8 mouse cellular contexts compared by ENCODE assay signal in the genomic region with DNA sequence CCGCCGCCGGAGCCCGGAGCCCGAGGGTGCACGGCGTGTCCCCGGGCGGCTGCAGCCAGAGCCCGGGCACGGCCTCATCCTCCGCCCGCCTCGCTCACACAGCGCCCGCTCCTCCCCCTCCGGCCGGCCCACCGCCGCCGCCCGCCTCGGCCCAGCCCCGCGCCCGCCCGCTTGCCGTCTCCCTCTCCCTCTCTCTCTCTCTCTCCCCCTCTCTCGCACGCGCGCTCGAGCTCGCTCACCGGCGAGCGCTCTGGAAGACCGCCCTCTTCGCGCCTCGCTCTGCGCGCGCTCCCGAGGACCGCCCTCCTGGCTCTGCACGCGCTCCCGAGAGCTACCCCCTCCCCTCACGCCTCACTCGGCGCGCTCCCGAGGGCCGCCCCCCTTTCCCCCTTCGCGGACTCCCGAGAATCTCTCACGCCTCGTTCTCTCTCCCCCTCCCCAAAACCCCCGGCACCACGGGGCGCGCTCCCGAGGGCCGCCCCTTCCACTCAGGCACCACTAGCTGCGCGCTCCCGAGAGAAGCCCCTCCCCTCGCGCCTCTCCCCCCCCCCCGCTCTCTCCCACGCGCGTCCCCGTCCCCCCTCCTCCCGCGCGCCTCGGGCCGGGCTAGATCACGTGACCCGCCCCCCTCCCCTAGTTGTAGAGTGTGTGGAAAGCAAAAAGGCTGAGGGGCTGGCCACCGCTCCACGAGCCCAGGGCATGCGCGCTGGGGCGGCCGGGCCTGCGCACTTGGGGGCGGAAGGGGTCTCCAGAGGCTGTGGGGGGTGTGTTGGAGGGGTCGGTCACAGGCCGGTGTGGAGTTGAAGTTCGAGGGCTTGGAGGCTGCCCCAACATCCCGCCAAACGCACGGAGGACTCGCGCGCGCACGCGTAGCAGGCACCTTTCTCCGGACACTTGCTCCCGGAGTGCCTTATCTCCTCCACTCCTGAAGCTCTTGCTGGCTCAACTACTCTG. TPM values are rescaled to one million over a fixed set of nuclear protein-coding genes. Genes with fewer than 3 reads are reported as not detected.
A peak's percentile ranks its signal among the peaks of the same experiment; 100 is the strongest.
DNase-seq lines count a peak whose midpoint lies in the region; ATAC-seq lines count a peak whose summit lies in the region.

A gene (minus strand): TSS at position 227 of the 954 bp plus-strand sequence.

- H3K9me3 ChIP-seq in hindbrain, embryonic 10.5 days: no peaks in the 10 kb centered on the region
- H3K9me3 ChIP-seq in lung, embryonic 16.5 days (ENCODE audit: control insufficient read depth, low read length): no peaks in the 10 kb centered on the region

- peaks cover 36% of the 10 kb centered on the region for H3K27me3 ChIP-seq in hindbrain, embryonic 10.5 days (ENCODE audit: insufficient read depth, poor library complexity, severe bottlenecking)
- H3K27me3 ChIP-seq in lung, embryonic 16.5 days (ENCODE audit: control insufficient read depth, insufficient read depth, low read depth, low read length): no peaks in the 10 kb centered on the region; the same call in 1 of the 2 replicates

- peak within 1 kb of the TSS; percentile 72 for H3K4me2 ChIP-seq in lung, embryonic 16.5 days (ENCODE audit: low read depth, low read length)

- peak within 1 kb of the TSS; percentile 82 for H3K4me3 ChIP-seq in hindbrain, embryonic 10.5 days
- H3K4me3 ChIP-seq in lung, embryonic 16.5 days (ENCODE audit: low read length): peak within 1 kb of the TSS; percentile 84

- H3K9ac ChIP-seq in lung, embryonic 16.5 days (ENCODE audit: low read length): peak within 1 kb of the TSS; percentile 80

- no peaks in the 10 kb centered on the region for H3K36me3 ChIP-seq in hindbrain, embryonic 10.5 days
- H3K36me3 ChIP-seq in lung, embryonic 16.5 days (ENCODE audit: control insufficient read depth, insufficient read depth, low read length): no peaks in the 10 kb centered on the region

- peak; percentile 47 for DNase-seq in NIH3T3 (ENCODE audit: low read depth)
- peak; percentile 88 for DNase-seq in cerebellum, adult 9-10 months
- DNase-seq in frontal cortex, postnatal 10 days (ENCODE audit: low spot score in 2 of 2): peak; percentile 82 to 88
- peak; percentile 93 for DNase-seq in hindbrain, embryonic 10.5 days (ENCODE audit: low spot score)
- DNase-seq in layer of hippocampus, postnatal 14 days (ENCODE audit: low spot score in 2 of 2): peak; percentile 85 to 92
- DNase-seq in retina, adult 2 months (ENCODE audit: low read depth, low spot score): peak; percentile 44
- peak; percentile 80 for DNase-seq in thymus, postnatal 4 days

- peak; percentile 94 for ATAC-seq in lung, embryonic 16.5 days (ENCODE audit: low read depth)

- under 1% methylated on average over 97 of the region's 105 CpGs for WGBS in hindbrain, embryonic 10.5 days
- under 1% methylated on average over 75 of the region's 105 CpGs for WGBS in lung, embryonic 16.5 days

- peak within 1 kb of the TSS; percentile 92 for H3K27ac ChIP-seq in hindbrain, embryonic 10.5 days
- H3K27ac ChIP-seq in lung, embryonic 16.5 days (ENCODE audit: low read length): peak within 1 kb of the TSS; percentile 84

- peaks cover 34% of the 10 kb centered on the region for H3K4me1 ChIP-seq in hindbrain, embryonic 10.5 days (replicated peaks)
- H3K4me1 ChIP-seq in lung, embryonic 16.5 days (replicated peaks; ENCODE audit: control insufficient read depth, insufficient read depth, low read length): peaks cover 15% of the 10 kb centered on the region

RNA-seq across cellular contexts. Expression of the gene that starts here (rescaled TPM):
- 41.9 and 56.7 TPM in 2 replicates for polyA plus RNA-seq in hindbrain, embryonic 10.5 days (2016; fragmentation: Nextera tagmentation; extraction: Ambion mirVana)
- 100 to 1,000 TPM; 134 to 151 TPM for total RNA-seq in layer of hippocampus, postnatal 14 days (2021)
- polyA plus RNA-seq in lung, embryonic 16.5 days (2015; fragmentation: Nextera tagmentation; extraction: Ambion mirVana): 12.3 and 17.8 TPM in 2 replicates

Comparison
In these comparisons a context has a peak if more than half of its experiments do, and no peak if none do; other contexts are left out.
1. Peak in every context shown above with its lines: DNase-seq, ATAC-seq, H3K4me3 ChIP-seq and H3K27ac ChIP-seq.